Mouse (Mus musculus) spleen, adult 18-20 months (tissue): ENCODE measurements at regions not wholly inside any gene's neighbourhood (a gene's known extent, or its start where the extent isn't known, plus 50 kb on each side); places are given as distances from the start of the nearest gene placed in this dataset.

Source experiments
- DNase-seq, 2 experiments: peaks; one replicate each; pipeline ENCODE4 v3.0.0; 2022; ENCODE audit warnings: mixed read lengths in 2 of 2

GRCm38 (mm10) chr13:107944831-107945230 is 99.4 kb upstream of the Smim15 start:
- no peak for DNase-seq

- DNase-seq, result no peak
Observed at GRCm38 (mm10) chr13:107942979-107943378, 101.3 kb upstream of the Smim15 start.

- no peak for DNase-seq
Observed at GRCm38 (mm10) chr13:107942297-107942962, 101.8 kb upstream of the Smim15 start.

GRCm38 (mm10) chr13:107939916-107940646 is 104.2 kb upstream of the Smim15 start:
- DNase-seq, result no peak

GRCm38 (mm10) chr13:107935611-107936010 is 108.6 kb upstream of the Smim15 start:
- DNase-seq, result no peak

- no peak for DNase-seq
Observed at GRCm38 (mm10) chr13:107934691-107935090, 109.6 kb upstream of the Smim15 start.

GRCm38 (mm10) chr13:107933598-107934571 is 110.4 kb upstream of the Smim15 start:
- DNase-seq, result no peak

GRCm38 (mm10) chr13:107932423-107933032 is 111.7 kb upstream of the Smim15 start:
- no peak for DNase-seq

- no peak for DNase-seq
Observed at GRCm38 (mm10) chr13:107931216-107931615, 113.0 kb upstream of the Smim15 start.

- peak in 1 of 2 experiments; percentile 23 for DNase-seq
Observed at GRCm38 (mm10) chr13:107927499-107928215, 116.6 kb upstream of the Smim15 start.

- no peak for DNase-seq
Observed at GRCm38 (mm10) chr13:107925470-107925869, 118.8 kb upstream of the Smim15 start.

GRCm38 (mm10) chr13:107923129-107924114 is 120.8 kb upstream of the Smim15 start:
- DNase-seq, result no peak

GRCm38 (mm10) chr13:107919403-107919802 is 124.8 kb upstream of the Smim15 start:
- no peak for DNase-seq

GRCm38 (mm10) chr13:107918478-107918877 is 125.8 kb upstream of the Smim15 start:
- no peak for DNase-seq

GRCm38 (mm10) chr13:107918065-107918464 is 126.2 kb upstream of the Smim15 start:
- DNase-seq, result no peak

GRCm38 (mm10) chr13:107917564-107917963 is 126.7 kb upstream of the Smim15 start:
- DNase-seq, result no peak

GRCm38 (mm10) chr13:107910125-107910524 is 134.1 kb upstream of the Smim15 start:
- DNase-seq, result no peak

GRCm38 (mm10) chr13:107909343-107910067 is 134.7 kb upstream of the Smim15 start:
- DNase-seq, result no peak

GRCm38 (mm10) chr13:107907966-107908365 is 136.3 kb upstream of the Smim15 start:
- DNase-seq, result no peak

- no peak for DNase-seq
Observed at GRCm38 (mm10) chr13:107904851-107905250, 139.4 kb upstream of the Smim15 start.
